Mouse (Mus musculus) hindbrain, embryonic 11.5 days (tissue): Measurements from ENCODE around the gene Pgf. TPM values are rescaled to one million over a fixed set of nuclear protein-coding genes. Genes with fewer than 3 reads are reported as not detected.

Experiments used
- ATAC-seq: fragments of 200-750 bp; cut with Nextera tagmentation; 2 replicates; pipeline ENCODE4 v1.8.0; 2017; ENCODE audit warnings: mild to moderate bottlenecking, moderate TSS enrichment, moderate library complexity; ENCODE audit not compliant: low FRiP score
- DNase-seq: peaks from one replicate; pipeline ENCODE4 v3.0.0-alpha.2; 2015; ENCODE audit warnings: low spot score
- H3K27ac ChIP-seq: fragments of 300-500 bp; sonication (generic); 2 replicates; pipeline ENCODE4 v1.5.1; 2014; ENCODE audit warnings: mild to moderate bottlenecking, low read depth, low read length
- H3K27me3 ChIP-seq: fragments of 300-500 bp; sonication (generic); 2 replicates; pipeline ENCODE4 v1.6.1; 2014; ENCODE audit warnings: mild to moderate bottlenecking, low read length, moderate library complexity, mixed read lengths; ENCODE audit not compliant: control insufficient read depth, insufficient read depth
- H3K36me3 ChIP-seq: fragments of 300-500 bp; sonication (generic); 2 replicates; pipeline ENCODE4 v1.6.1; 2014; ENCODE audit warnings: mild to moderate bottlenecking, low read length, moderate library complexity, mixed read lengths; ENCODE audit not compliant: control insufficient read depth, insufficient read depth
- H3K4me1 ChIP-seq: fragments of 300-500 bp; sonication (generic); replicated peaks from 2 replicates; pipeline ENCODE4 v1.6.1; 2014; ENCODE audit warnings: low read length, mixed read lengths; ENCODE audit not compliant: control insufficient read depth, insufficient read depth
- H3K4me2 ChIP-seq: fragments of 300-500 bp; sonication (generic); replicated peaks from 2 replicates; pipeline ENCODE4 v1.6.1; 2014; ENCODE audit warnings: mild to moderate bottlenecking, low read depth, low read length
- H3K4me3 ChIP-seq: fragments of 300-500 bp; sonication (generic); 2 replicates; pipeline ENCODE4 v1.5.1; 2014; ENCODE audit warnings: low read depth, low read length
- H3K9ac ChIP-seq: fragments of 300-500 bp; sonication (generic); 2 replicates; pipeline ENCODE4 v1.6.1; 2014; ENCODE audit warnings: low read depth, low read length
- H3K9me3 ChIP-seq: fragments of 300-500 bp; sonication (generic); 2 replicates; pipeline ENCODE4 v1.6.1; 2016; ENCODE audit warnings: low read length; ENCODE audit not compliant: control insufficient read depth
- WGBS: fragments of 180-500 bp; shearing (Covaris S2); extraction: QIAGEN DNeasy Blood & Tissue Kit; methylation state at CpG from one replicate; pipeline ENCODE4 v1.1.7; 2014; 5-methylcytosine and 5-hydroxymethylcytosine counted together
- polyA plus RNA-seq: library from polyadenylated mRNA; unstranded; fragments of >200 nt; fragmentation: Nextera tagmentation; extraction: Ambion mirVana; gene quantifications from 2 replicates; pipeline ENCODE4 v1.2.1, GENCODE M21; 2014

The Pgf gene
- polyA plus RNA-seq, 1 experiment from 2014 or later = 7.8 TPM

DNA sequence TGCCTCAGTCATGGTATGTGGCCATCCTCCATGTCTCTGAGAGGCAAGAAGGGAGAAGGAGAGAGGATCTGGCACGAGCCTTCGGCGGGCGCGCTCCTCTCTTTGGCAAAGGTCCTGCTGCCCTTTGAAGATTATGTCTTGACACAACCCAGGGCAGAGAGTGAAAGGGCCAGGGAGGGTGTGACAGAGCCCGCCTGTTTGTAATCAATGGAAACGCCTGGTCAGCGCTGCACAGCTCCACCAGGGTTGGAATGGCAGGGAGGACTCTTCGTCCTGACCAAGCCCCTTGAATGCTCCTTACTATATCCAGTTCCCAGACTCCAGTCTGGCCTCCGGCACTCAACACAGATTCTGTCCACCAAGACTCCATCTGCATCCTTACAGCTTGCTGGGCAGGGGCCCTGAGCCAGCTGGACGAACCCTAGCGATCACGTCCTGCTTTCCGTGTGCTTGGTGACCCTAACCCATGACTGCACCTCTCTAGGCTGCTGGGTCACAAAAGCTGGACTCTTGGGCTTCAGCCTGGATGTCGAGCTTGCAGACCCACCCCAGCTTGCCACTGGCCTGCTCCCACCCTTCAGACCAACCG, 2.4 kb downstream of the Pgf start:
- H3K27me3 ChIP-seq = no peaks in the 10 kb centered on the region
- peak; percentile 22 for DNase-seq

DNA sequence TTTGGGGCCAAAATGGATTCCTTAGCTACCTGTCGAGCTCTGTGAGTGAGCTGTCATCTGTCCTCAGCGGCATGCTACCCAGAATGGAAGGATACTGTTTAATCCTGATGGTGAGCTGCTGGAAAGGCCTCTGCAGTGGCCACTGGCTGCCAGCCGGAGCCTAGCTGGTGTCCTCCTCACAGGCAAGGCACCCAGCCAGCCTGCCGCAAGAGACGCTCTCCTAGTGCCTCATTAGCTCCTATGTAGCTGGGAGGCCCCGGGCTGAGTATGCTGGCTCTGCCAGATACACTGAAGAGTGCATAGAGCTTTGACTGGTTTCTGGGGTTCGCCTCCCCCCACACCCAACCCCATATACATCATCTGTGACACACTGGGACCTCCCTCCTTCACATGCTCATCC, 3.6 kb downstream of the Pgf start:
- ATAC-seq (no peak), DNase-seq (no peak)
- no peak overlapping the region for H3K4me3 ChIP-seq
- 67% methylated on average over 7 of the region's 7 CpGs for WGBS
- H3K9me3 ChIP-seq = no peaks in the 10 kb centered on the region
- no peak overlapping the region for H3K4me2 ChIP-seq
- H3K27me3 ChIP-seq = no peaks in the 10 kb centered on the region
- no peak overlapping the region for H3K9ac ChIP-seq
- H3K27ac ChIP-seq = no peak overlapping the region
- H3K36me3 ChIP-seq = no peaks in the 10 kb centered on the region
- peaks cover 13% of the 10 kb centered on the region for H3K4me1 ChIP-seq

More for the DNA sequence above, 2.4 kb downstream of the Pgf start:
- Histone ChIP-seq H3K27ac (no peak overlapping the region), H3K4me3 (no peak overlapping the region), H3K36me3 (no peaks in the 10 kb centered on the region), H3K9ac (no peak overlapping the region), H3K4me2 (peak overlapping the region; percentile 55; the same call in 1 of the 2 replicates), H3K9me3 (no peaks in the 10 kb centered on the region), H3K4me1 (peaks cover 13% of the 10 kb centered on the region)
- no peak for ATAC-seq
- WGBS = 49% methylated on average over 16 of the region's 16 CpGs

DNA sequence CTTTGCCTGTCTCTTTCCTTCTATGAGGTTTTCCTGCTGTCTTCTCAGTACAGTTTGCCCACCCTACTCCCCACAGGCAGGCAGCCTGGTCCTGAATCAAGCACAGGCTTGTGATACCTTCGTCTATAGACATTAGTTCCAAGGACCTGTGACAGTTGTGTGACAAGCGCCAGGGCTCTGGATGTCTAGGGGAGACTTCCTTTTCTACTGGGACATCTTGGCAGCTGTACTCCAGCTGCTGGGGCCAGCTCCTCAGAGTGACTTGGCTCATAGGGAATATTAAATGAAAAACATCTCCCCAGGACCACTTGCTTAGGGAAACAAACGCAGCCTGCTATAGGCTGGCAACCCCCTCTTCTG, 6.7 kb downstream of the Pgf start:
- Histone ChIP-seq H3K27ac (no peak overlapping the region), H3K27me3 (no peaks in the 10 kb centered on the region), H3K36me3 (no peaks in the 10 kb centered on the region), H3K4me1 (peaks cover 4% of the 10 kb centered on the region; the same call in 1 of the 2 replicates), H3K9ac (no peak overlapping the region), H3K4me2 (no peak overlapping the region), H3K4me3 (no peak overlapping the region), H3K9me3 (no peaks in the 10 kb centered on the region)
- ATAC-seq (no peak), DNase-seq (no peak)
- WGBS = 80% methylated on average over 3 of the region's 3 CpGs

DNA sequence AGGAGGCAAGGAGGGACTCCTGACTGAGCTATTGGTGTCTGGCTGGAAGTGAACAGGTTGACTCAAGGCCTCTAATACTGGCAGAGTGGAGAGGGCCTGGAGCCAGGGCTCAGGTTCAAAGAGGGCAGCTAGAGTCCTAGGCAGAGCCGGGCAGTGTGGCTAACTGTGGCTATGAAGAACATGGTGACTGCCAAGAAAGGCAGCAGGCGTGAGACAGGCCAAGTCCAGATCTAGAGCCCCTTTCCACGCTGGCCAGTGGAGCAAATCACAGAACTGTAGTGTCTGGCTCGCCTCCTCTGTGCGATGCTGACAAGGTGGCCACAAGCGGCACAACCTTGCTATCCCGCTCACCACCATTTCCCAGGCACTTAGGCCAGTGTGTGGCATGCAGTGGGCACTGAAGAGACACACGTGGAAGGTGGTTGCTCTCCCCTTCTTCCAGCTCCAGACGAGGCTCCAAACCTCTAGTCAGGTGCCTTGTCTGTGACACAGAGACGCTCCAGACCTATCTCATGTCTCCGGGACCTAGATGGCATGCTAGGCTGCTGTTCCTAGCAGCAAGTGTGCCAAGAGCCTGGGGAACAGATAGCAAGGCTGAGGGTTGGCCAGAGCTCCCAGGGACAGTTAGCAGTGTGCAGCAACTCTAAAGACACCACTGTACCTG, 7.2 kb downstream of the Pgf start:
- WGBS = 90% methylated on average over 11 of the region's 11 CpGs
- no peaks in the 10 kb centered on the region for H3K9me3 ChIP-seq
- no peaks in the 10 kb centered on the region; the same call in 1 of the 2 replicates for H3K4me1 ChIP-seq
- no peak for ATAC-seq
- no peak overlapping the region for H3K9ac ChIP-seq
- no peak for DNase-seq
- H3K27ac ChIP-seq = no peak overlapping the region
- H3K27me3 ChIP-seq = no peaks in the 10 kb centered on the region
- no peak overlapping the region for H3K4me3 ChIP-seq
- H3K4me2 ChIP-seq = no peak overlapping the region
- H3K36me3 ChIP-seq = no peaks in the 10 kb centered on the region

DNA sequence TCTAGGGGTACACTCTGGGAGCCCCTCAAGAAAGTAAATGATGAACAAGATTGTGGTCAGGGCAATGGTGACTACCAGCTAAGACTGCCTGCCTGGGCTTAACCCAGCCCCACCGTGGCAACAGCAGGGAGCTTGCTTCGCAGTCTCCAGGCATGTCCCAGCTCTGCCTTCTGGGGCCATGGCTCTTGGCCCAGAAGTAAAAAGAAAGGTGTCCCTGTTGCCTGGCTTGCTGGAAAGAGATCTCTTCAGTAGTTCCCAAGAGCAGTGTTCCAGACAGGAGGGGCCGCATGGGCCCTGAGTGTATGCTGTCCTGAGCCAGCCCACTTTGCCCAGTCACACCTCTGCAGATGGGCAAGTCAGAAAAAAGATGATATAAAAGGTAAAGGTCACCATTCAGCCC, 7.7 kb downstream of the Pgf start:
- no peak for ATAC-seq
- DNase-seq = no peak
- H3K36me3 ChIP-seq = no peaks in the 10 kb centered on the region
- no peak overlapping the region for H3K4me2 ChIP-seq
- no peak overlapping the region for H3K27ac ChIP-seq
- H3K27me3 ChIP-seq = no peaks in the 10 kb centered on the region
- no peak overlapping the region for H3K9ac ChIP-seq
- WGBS = 55% methylated on average over 3 of the region's 3 CpGs
- H3K9me3 ChIP-seq = no peaks in the 10 kb centered on the region
- no peaks in the 10 kb centered on the region; the same call in 1 of the 2 replicates for H3K4me1 ChIP-seq
- no peak overlapping the region for H3K4me3 ChIP-seq

DNA sequence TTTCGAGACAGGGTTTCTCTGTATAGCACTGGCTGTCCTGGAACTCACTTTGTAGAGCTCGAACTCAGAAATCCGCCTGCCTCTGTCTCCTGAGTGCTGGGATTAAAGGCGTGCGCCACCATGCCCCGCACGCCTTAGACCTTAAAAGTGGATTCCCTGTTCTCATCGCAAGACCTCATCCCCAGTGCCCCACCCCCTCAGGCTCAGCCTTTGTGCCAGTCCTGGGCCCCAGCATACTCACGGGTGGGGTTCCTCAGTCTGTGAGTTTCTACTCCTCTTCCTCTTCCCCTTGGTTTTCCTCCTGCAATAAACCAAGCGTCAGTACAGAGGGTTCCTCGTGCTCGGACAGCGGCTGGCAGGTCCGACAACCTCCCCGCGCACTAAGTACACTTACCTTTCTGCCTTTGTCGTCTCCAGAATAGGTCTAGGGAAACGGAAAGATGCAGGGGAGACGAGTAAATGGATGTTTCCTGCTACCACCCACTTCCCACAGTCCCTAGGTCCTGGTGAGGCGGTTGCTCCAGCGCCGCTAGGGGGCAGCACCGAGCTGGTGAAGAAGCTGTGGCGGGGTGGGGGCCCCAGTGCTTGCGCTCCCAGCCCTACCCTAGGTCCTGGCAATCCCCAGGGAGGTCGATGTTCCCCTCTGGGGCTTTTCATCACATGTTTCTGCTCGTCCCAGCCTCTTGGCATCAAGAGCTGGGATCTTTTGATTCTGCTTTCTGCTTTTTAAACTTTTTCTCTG, 8.3 kb downstream of the Pgf start:
- Histone ChIP-seq H3K27me3 (no peaks in the 10 kb centered on the region), H3K4me1 (no peaks in the 10 kb centered on the region; the same call in 1 of the 2 replicates), H3K4me3 (peak overlapping the region; percentile 21; the same call in 1 of the 2 replicates), H3K4me2 (peak overlapping the region; percentile 35), H3K27ac (no peak overlapping the region), H3K9ac (peak overlapping the region; percentile 42; the same call in 1 of the 2 replicates), H3K36me3 (no peaks in the 10 kb centered on the region), H3K9me3 (no peaks in the 10 kb centered on the region)
- peak; percentile 72 for ATAC-seq
- peak; percentile 91 for DNase-seq
- 27% methylated on average over 27 of the region's 27 CpGs for WGBS

DNA sequence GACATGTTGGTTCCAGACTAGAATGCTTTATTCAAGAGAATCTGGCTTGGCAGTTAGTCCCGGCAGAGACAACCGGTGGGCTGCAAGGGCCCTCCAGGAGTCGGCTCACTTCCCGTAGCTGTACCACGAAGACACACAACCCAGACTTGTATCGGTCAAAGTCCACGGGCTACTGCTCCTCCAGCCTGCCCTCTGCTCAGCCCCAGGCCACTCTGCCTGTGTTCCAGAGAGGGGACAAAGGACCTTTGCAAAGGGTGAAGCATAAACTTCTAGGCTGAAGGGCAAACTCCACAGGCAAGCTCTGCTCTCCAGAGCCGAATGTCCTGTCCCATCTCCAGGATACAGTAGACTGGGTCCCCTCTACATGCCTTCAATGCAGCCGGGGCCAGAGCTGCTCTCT, 11.0 kb downstream of the Pgf start:
- Histone ChIP-seq H3K4me1 (no peaks in the 10 kb centered on the region; the same call in 1 of the 2 replicates), H3K36me3 (no peaks in the 10 kb centered on the region), H3K27me3 (no peaks in the 10 kb centered on the region), H3K4me2 (no peak overlapping the region), H3K27ac (no peak overlapping the region), H3K9ac (no peak overlapping the region), H3K9me3 (no peaks in the 10 kb centered on the region), H3K4me3 (no peak overlapping the region)
- ATAC-seq (no peak), DNase-seq (no peak)
- 89% methylated on average over 9 of the region's 9 CpGs for WGBS

DNA sequence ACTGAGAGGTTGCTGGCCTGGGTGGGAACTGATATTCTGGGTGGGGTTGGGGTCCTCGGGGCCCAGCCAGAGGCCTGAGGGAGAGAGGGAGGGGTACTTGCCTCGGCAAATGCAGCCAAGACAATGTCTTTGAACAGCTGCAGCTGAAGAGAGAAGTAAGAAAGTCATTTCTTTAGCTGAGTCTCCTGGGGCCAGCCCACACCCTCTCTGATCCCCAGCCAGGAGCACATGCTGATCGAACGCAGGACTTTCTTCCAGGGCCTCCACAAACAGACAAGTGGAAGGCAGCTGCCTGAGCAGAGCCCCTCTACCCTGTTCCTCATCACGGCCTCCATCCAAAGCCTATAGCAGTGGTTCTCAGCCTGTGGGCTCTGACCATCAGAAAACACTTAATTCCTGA, 12.6 kb downstream of the Pgf start:
- H3K9ac ChIP-seq = no peak overlapping the region
- H3K36me3 ChIP-seq = no peaks in the 10 kb centered on the region
- no peaks in the 10 kb centered on the region for H3K27me3 ChIP-seq
- WGBS = 82% methylated on average over 5 of the region's 5 CpGs
- no peak for ATAC-seq
- H3K4me3 ChIP-seq = no peak overlapping the region
- H3K27ac ChIP-seq = no peak overlapping the region
- H3K9me3 ChIP-seq = no peaks in the 10 kb centered on the region
- DNase-seq = no peak
- no peaks in the 10 kb centered on the region; the same call in 1 of the 2 replicates for H3K4me1 ChIP-seq
- no peak overlapping the region for H3K4me2 ChIP-seq
